Comparison of ENCODE assay signal across 8 mouse cellular contexts in the genomic region with DNA sequence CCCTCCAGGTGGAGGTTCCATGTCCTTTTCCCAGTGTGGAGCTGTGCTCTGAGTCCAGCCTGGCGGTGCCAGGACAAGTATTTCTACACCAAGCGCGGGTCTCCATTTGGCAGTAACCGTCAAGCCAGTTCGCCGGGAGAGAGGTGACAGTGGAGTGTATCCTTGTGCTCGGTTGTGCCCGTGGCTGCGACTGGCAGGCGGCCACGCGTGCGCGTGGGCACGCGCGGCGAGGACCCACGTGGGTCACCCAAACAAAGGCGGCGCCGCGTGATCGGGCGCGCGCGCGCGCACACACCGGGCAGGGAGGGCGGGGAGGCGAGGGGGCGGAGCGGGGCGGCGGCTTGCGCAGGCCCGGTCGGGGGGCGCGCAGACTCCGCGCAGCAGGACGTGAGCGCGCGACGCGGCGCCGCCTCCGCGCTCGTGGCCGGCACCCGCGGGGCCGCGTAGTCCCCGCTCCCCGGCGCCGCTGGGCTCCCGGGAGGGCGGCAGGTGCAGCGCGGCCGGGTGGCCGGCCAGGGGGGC. TPM values are rescaled to one million over a fixed set of nuclear protein-coding genes. Genes with fewer than 3 reads are reported as not detected.
DNase-seq lines count a peak whose midpoint lies in the region; ATAC-seq lines count a peak whose summit lies in the region.

No protein-coding gene starts in this region.

- H3K4me2 ChIP-seq in hindbrain, embryonic 14.5 days (replicated peaks) = peak overlapping the region; percentile 90

- H3K27me3 ChIP-seq in hindbrain, embryonic 14.5 days (ENCODE audit: control insufficient read depth, insufficient read depth, low read length) = no peaks in the 10 kb centered on the region

- no peaks in the 10 kb centered on the region for H3K36me3 ChIP-seq in hindbrain, embryonic 14.5 days (replicated peaks; ENCODE audit: control insufficient read depth, insufficient read depth)

- WGBS in hindbrain, embryonic 14.5 days = 1% methylated on average over 46 of the region's 70 CpGs

- peaks cover 39% of the 10 kb centered on the region for H3K4me1 ChIP-seq in hindbrain, embryonic 14.5 days (replicated peaks; ENCODE audit: control insufficient read depth, insufficient read depth, low read length)

- H3K4me3 ChIP-seq in hindbrain, embryonic 14.5 days (replicated peaks; ENCODE audit: low read length) = peak overlapping the region; percentile 97

- ATAC-seq in hindbrain, embryonic 14.5 days (ENCODE audit: low FRiP score) = peak; percentile 70

- H3K9ac ChIP-seq in hindbrain, embryonic 14.5 days = peak overlapping the region; percentile 99

- DNase-seq in T-cell, adult 2 months (ENCODE audit: low spot score) = peak; percentile 79
- DNase-seq in cerebellum, postnatal 36 days = peak; percentile 90 to 95
- peak; percentile 70 to 76 for DNase-seq in frontal cortex, postnatal 25 days (ENCODE audit: low spot score in 2 of 2)
- peak; percentile 94 for DNase-seq in hindbrain, embryonic 14.5 days (ENCODE audit: low spot score)
- DNase-seq in layer of hippocampus, postnatal 36 days = peak; percentile 81 to 82
- DNase-seq in lung, postnatal 25 days (ENCODE audit: low spot score) = peak; percentile 80
- peak; percentile 75 for DNase-seq in retina, postnatal 7 days (ENCODE audit: low read depth, low spot score)
- peak; percentile 94 for DNase-seq in thymus, postnatal 4 days

- no peaks in the 10 kb centered on the region for H3K9me3 ChIP-seq in hindbrain, embryonic 14.5 days (ENCODE audit: control insufficient read depth, low read length)

- H3K27ac ChIP-seq in hindbrain, embryonic 14.5 days = peak overlapping the region; percentile 97

RNA-seq across cellular contexts. Expression of a gene that starts 1.0 kb away (rescaled TPM):
- 22.2 and 24.9 TPM in 2 replicates for polyA plus RNA-seq in hindbrain, embryonic 14.5 days (2014; fragmentation: Nextera tagmentation; extraction: Ambion mirVana)
- total RNA-seq in layer of hippocampus, postnatal 36 days (2021) = 10 to 100 TPM; 25.4 to 30.9 TPM

RNA-seq across cellular contexts. Expression of a gene that starts 24.9 kb away (rescaled TPM):
- polyA plus RNA-seq in hindbrain, embryonic 14.5 days (2014; fragmentation: Nextera tagmentation; extraction: Ambion mirVana) = 2.4 and 2.7 TPM in 2 replicates
- total RNA-seq in layer of hippocampus, postnatal 36 days (2021) = 1 to 10 TPM; 4.1 to 4.7 TPM

Comparison
In these comparisons a context has a peak if more than half of its experiments do, and no peak if none do; other contexts are left out.
1. Peak in every context shown above with its lines: DNase-seq, ATAC-seq, H3K4me3 ChIP-seq and H3K27ac ChIP-seq.